Mouse (Mus musculus) left cerebral cortex, adult 8-10 months (tissue): Measurements from ENCODE around the gene Zfp882. TPM values are rescaled to one million over a fixed set of nuclear protein-coding genes. Genes with fewer than 3 reads are reported as not detected.
A peak's percentile ranks its signal among the peaks of the same experiment; 100 is the strongest.
"Not testable (repeated sequence)": the region's sequence is repeated elsewhere in the genome, so short reads cannot be mapped to it uniquely, and the experiment has no call there.

Experiments used
- DNase-seq, 2 experiments: peaks; one replicate each; pipeline ENCODE4 v3.0.0; 2022; ENCODE audit warnings: low spot score in 2 of 2
- total RNA-seq, 4 experiments: library from RNA; stranded (reverse); gene quantifications; 2 replicates each; pipeline ENCODE4 v1.2.4; 2022

Gene Zfp882
- total RNA-seq, result 10 to 100 TPM; 10.7 to 15.0 (median 13.4) TPM

- DNase-seq, result peak; percentile 85 to 90
Measured at GRCm38 (mm10) chr8:71908309-71909261, at the start of gene Zfp882, which contains the start of gene Zfp617. TSS of gene Zfp882 (plus strand) at chr8:71908608. TSS of gene Zfp617 (plus strand) at chr8:71908635.

GRCm38 (mm10) chr8:71861551-71861950 lies 46.9 kb upstream of the Zfp882 start:
- DNase-seq, result not testable (repeated sequence)

GRCm38 (mm10) chr8:71862038-71862437 lies 46.4 kb upstream of the Zfp882 start:
- DNase-seq, result not testable (repeated sequence)

GRCm38 (mm10) chr8:71881618-71882274 lies 26.7 kb upstream of the Zfp882 start, which contains the start of gene Zfp709:
TSS of gene Zfp709 (plus strand) at chr8:71882019.
- peak; percentile 51 to 67 for DNase-seq

GRCm38 (mm10) chr8:71900666-71901065 lies 7.7 kb upstream of the Zfp882 start:
- DNase-seq, result not testable (repeated sequence)

DNA sequence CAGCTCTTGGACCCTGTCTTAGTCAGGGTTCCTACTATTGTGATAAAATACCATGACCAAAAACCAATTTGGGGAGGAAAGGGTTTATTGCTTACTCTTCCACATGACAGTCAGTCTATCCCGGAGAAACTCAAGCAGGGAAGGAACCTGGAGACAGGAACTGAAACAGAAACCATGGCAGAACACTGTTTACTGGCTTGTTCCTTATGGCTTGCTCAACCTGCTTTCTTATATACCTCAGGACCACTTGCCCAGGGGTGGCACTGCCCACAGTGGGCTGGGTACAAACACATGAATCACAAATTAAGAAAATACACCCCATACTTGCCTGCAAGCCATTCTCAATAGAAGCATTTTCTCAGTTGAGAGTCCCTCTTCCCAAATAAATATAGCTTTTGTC lies 5.3 kb upstream of the Zfp882 start:
- not testable (repeated sequence) for DNase-seq

DNA sequence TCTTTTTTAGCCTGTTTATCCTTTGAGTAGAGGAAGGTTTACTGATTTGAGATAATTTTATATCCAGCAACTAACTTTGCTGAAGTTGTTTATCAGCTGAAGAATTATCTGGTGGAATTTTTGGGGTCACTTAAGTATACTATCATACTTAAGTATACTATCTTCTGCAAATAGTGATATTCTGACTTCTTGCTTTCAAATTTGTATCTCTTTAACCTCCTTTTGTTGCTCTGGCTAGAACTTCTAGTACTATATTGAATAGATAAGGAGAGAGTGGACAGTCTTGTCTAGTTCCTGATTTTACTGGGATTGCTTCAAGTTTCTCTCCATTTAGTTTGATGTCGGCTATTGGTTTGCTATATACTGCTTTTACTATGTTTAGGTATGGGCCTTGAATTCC lies 1.6 kb upstream of the Zfp882 start:
- DNase-seq, result no peak

- DNase-seq, result no peak
Measured at GRCm38 (mm10) chr8:71907798-71908257, 580 bp upstream of the Zfp882 start.

- no peak for DNase-seq
Measured at GRCm38 (mm10) chr8:71912286-71912685, 3.9 kb downstream of the Zfp882 start.

DNA sequence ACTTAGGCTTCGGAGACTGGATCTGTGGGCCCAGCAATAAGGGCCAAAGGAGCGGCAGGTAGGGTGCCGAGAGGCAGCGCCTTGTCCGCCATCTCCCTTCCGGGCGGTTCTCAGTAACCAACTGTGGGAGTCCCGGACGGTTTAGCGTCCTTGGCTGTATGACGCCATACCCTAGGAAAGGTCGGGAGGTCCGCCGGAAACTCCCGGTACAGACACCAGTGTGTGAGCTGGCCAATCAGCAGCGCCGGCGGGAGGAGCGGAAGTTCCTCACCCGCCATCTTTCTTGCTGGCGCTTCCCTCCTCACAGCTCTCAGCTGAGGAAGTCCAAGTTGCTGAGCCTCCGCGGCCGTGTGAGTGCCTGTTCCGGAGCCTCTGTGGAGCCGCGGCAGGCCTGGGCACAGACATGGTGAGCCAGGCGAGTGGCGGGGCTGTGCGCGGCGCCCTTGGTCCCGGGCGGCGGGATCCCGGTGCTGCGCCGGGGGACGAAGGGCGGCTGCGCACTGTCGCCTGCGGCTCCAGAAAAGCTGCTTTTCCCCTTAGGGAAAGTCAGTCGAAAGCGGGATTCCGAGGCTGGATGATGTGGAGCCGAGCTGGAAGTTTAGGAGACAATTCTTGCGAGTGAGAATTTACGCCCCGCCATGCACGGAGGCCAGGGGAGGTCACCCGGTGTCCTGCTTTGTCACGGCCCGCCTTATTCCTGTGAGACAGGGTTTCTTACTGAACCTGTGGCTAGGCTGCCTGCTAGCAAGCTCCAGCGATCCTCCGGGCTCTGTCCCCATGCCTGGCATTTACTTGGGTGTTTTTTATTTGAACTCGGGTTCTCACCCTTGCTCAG lies 14.4 kb downstream of the Zfp882 start:
- peak; percentile 89 to 96 for DNase-seq

- no peak for DNase-seq
Measured at GRCm38 (mm10) chr8:71925791-71926190, 17.4 kb downstream of the Zfp882 start.

DNA sequence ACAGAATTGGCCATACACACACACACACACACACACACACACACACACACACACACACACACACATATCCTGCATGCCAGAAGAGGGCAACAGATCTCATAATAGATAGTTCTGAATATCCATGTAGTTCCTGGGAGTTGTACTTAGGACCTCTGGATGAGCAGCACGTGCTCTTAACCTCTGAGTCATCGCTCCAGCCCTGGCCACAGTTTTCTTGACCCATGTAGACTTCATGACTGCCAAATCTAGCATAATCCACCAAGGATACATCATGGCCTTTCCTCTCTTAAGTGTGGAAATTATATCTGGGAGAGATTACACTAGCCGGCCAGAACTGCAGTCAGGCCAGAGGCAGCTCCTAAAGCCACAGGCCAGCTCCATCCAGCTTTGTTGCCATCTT lies 18.1 kb downstream of the Zfp882 start:
- DNase-seq, result no peak

- no peak for DNase-seq
Measured at GRCm38 (mm10) chr8:71927779-71928178, 19.4 kb downstream of the Zfp882 start.

DNA sequence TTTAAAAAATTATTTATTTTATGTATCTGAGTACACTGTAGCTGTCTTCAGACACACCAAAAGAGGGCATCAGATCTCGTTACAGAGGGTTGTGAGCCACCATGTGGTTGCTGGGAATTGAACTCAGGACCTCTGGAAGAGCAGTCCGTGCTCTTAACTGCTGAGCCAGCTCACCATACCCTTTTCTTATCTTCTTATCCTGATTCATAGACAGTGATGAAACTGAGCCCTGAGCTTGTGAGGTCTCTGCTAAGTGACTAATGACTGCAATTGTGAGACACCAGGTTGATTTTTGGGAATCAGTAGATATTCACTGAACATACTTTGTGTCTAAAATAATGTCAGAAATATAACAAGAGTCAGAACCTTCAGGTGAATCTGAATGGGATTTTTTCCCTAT lies 29.6 kb downstream of the Zfp882 start:
- DNase-seq, result not testable (repeated sequence)

DNA sequence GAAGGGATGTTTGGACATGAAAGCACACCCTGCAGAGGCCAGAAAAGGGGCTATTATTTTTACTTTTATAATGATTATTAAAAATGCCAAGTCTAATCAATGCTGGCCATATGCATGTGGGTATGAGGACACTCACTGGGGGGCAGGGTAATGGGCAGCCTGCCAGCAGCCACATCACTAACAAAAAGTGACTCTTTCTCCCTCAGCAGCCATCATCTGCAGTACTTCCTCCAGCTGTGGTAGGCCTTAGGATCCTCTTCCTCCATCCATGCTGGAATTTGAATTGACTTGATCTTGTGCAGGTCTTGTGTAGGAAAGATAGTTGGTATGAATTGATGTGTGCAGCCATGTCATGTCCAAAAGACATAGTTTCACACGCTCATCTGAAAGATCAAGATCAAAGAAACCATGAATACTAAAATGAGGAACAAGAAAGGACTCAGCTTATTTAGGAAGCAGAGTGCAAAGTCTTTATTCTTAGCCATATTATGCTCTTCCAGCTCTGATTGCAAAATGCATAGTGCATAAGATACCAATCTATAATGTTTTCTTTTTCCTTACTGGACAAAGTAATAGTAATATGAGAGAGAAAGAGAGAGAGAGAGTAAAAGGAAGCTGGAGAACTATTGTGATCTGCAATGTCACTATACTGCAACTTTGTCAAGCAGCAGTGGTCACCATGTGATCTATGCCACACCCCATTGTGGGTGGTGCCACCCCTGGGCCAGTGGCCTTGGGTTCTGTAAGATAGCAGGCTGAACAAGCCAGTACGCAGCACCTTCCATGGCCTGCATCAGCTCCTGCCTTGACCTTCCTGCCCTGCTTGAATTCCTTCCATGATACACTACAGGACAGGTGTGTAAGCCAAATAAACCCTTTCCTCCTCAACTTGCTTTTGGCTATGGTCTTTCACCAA lies 32.1 kb downstream of the Zfp882 start:
- no peak for DNase-seq

DNA sequence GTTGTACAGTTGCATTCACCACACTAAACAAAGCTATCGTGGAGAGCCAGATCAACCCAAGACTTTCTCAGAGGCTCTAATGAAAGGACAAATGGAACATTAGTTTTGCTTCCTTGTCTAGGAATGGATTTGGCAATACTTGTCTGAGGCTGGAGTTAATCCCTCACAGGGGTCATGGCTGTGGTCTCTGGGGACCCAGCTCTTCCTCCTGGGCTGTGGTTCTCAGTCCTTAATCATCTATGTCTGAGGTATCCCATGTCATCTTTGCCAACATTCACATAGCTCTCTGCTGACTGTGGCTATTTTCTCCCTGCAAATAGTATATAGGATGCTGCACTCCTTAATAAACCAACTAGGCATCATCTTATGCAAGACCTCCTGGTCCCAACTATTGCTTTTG lies 33.4 kb downstream of the Zfp882 start:
- no peak for DNase-seq

DNA sequence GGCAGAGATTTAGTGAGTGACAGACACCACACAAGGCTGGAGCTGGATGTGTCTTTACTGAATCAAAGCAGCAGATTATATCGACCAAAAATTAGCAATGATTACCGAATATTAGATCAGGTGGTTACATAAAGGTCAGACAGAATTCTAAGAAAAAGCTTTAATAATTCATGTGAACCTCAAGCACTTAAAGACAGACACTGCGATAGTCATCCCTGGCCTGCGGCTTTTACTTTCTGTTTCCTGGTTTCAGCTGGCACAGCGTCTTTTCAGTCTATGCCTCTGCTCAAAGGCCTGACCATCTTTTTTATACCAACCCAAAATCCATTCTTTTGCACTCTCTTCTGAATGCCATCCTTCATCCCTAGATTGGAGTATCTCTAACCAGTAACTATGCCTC lies 40.2 kb downstream of the Zfp882 start:
- DNase-seq, result no peak

GRCm38 (mm10) chr8:71950482-71951221 lies 42.2 kb downstream of the Zfp882 start, which contains the start of gene Zfp961:
TSS of gene Zfp961 (plus strand) at chr8:71951038.
- peak; percentile 95 to 96 for DNase-seq

- peak in 1 of 2 experiments; percentile 13 for DNase-seq
Measured at GRCm38 (mm10) chr8:71951436-71952161, 43.2 kb downstream of the Zfp882 start.
